23 mouse cellular contexts compared by ENCODE assay signal in genomic region chr2:170630553-170630952, GRCm38 (mm10). TPM values are rescaled to one million over a fixed set of nuclear protein-coding genes. Genes with fewer than 3 reads are reported as not detected.
"Had no signal": no experiment of that assay in that cellular context is flagged by ENCODE, and none has a peak within 500 bp of the region (broad histone marks: within the 10 kb centered on the region; RNA-seq: fewer than 3 reads in every experiment).

No protein-coding gene starts in this region.

- H3K4me2 ChIP-seq: lung, embryonic 15.5 days; midbrain, embryonic 11.5 days; midbrain, embryonic 13.5 days; midbrain, embryonic 15.5 days; neural tube, embryonic 12.5 days; stomach, embryonic 15.5 days had no signal

- H3K4me1 ChIP-seq: midbrain, embryonic 13.5 days; midbrain, embryonic 15.5 days; stomach, embryonic 15.5 days had no signal

- H3K9me3 ChIP-seq: lung, embryonic 15.5 days; midbrain, embryonic 13.5 days; midbrain, embryonic 15.5 days; neural tube, embryonic 12.5 days; stomach, embryonic 15.5 days had no signal

- H3K36me3 ChIP-seq: lung, embryonic 15.5 days; midbrain, embryonic 13.5 days; midbrain, embryonic 15.5 days; neural tube, embryonic 12.5 days; stomach, embryonic 15.5 days had no signal

- H3K9ac ChIP-seq: liver, postnatal 0 days; lung, embryonic 15.5 days; midbrain, embryonic 13.5 days; midbrain, embryonic 15.5 days; neural tube, embryonic 12.5 days; stomach, embryonic 15.5 days had no signal

- DNase-seq: liver, postnatal 0 days; lung, adult 2 months; lung, postnatal 14 days; lung, postnatal 36 days; right cerebral cortex, postnatal 14 days; thymus, adult 2 months; thymus, postnatal 25 days; thymus, postnatal 4 days had no signal

- H3K27ac ChIP-seq: lung, embryonic 15.5 days; macrophage; midbrain, embryonic 13.5 days; midbrain, embryonic 15.5 days; neural tube, embryonic 12.5 days; stomach, embryonic 15.5 days; stomach, postnatal 0 days had no signal

- H3K4me3 ChIP-seq: lung, embryonic 15.5 days; midbrain, embryonic 13.5 days; midbrain, embryonic 15.5 days; neural tube, embryonic 12.5 days; stomach, embryonic 15.5 days had no signal

- H3K27me3 ChIP-seq: lung, embryonic 15.5 days; midbrain, embryonic 13.5 days; midbrain, embryonic 15.5 days; neural tube, embryonic 12.5 days; stomach, embryonic 15.5 days had no signal

- ATAC-seq: liver, postnatal 0 days; midbrain, embryonic 13.5 days; midbrain, embryonic 15.5 days had no signal

RNA-seq across cellular contexts. Expression of gene 4930470P17Rik, which starts 28.7 kb away (rescaled TPM):
- total RNA-seq: megakaryocyte progenitor cell, adult 5-6 weeks; midbrain, postnatal 0 days; monocyte, adult 5-6 weeks; neutrophil, adult 5-6 weeks had no signal
- polyA plus RNA-seq: liver, postnatal 0 days; lung, adult 2 months; lung, embryonic 15.5 days; macrophage; midbrain, embryonic 11.5 days; midbrain, embryonic 13.5 days; midbrain, embryonic 15.5 days; midbrain, postnatal 0 days; neural tube, embryonic 12.5 days; neural tube, embryonic 14.5 days; spleen, adult 2 months; stomach, embryonic 15.5 days; stomach, postnatal 0 days; thymus, adult 2 months; urinary bladder, adult 2 months had no signal
